In the genomic region with DNA sequence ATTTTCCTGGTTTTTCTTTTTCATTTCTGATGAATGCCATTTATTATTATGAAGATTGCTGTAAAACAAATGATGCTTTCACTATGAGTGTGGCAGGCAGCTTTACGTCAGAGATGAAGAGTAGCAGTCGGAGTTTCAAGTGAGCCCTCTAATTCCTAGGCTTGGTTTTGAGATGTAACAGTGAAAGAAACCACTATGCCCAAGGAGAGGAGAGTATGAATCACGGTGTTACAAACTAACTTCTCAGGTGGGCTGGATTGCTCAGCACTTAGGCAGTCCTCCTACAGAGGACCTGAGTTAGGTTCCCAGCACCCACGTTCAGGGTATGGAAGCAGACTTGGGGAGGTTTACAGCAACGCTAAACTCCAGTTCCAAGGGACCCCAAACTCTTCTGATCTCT, we compare ENCODE assay signal across 16 mouse cellular contexts. TPM values are rescaled to one million over a fixed set of nuclear protein-coding genes. Genes with fewer than 3 reads are reported as not detected.
"Had no signal": no experiment of that assay in that cellular context is flagged by ENCODE, and none has a peak within 500 bp of the region (broad histone marks: within the 10 kb centered on the region; RNA-seq: fewer than 3 reads in every experiment).

No protein-coding gene starts in this region.

- H3K27ac ChIP-seq: neural tube, embryonic 12.5 days; neural tube, embryonic 15.5 days; stomach, embryonic 15.5 days; stomach, postnatal 0 days had no signal

- DNase-seq: retina, postnatal 1 day; right cerebral cortex, adult 18-20 months; right cerebral cortex, postnatal 14 days; right cerebral cortex, postnatal 25 days; right cerebral cortex, postnatal 4 days; spleen, adult 18-20 months; thymus, adult 18-20 months; thymus, adult 2 months; thymus, postnatal 25 days; thymus, postnatal 36 days had no signal

- H3K9me3 ChIP-seq: neural tube, embryonic 12.5 days; neural tube, embryonic 13.5 days; neural tube, embryonic 15.5 days; stomach, embryonic 15.5 days had no signal

- H3K36me3 ChIP-seq: neural tube, embryonic 12.5 days; neural tube, embryonic 13.5 days; neural tube, embryonic 15.5 days; stomach, embryonic 15.5 days had no signal

- H3K4me1 ChIP-seq: stomach, embryonic 15.5 days had no signal

- H3K4me2 ChIP-seq: neural tube, embryonic 12.5 days; neural tube, embryonic 13.5 days; neural tube, embryonic 15.5 days; stomach, embryonic 15.5 days had no signal

- H3K27me3 ChIP-seq: neural tube, embryonic 12.5 days; neural tube, embryonic 13.5 days; neural tube, embryonic 15.5 days; stomach, embryonic 15.5 days had no signal

- H3K9ac ChIP-seq: neural tube, embryonic 12.5 days; neural tube, embryonic 15.5 days; stomach, embryonic 15.5 days had no signal

- H3K4me3 ChIP-seq: neural tube, embryonic 12.5 days; neural tube, embryonic 13.5 days; neural tube, embryonic 15.5 days; stomach, embryonic 15.5 days had no signal

RNA-seq across cellular contexts. Expression of gene Cd2, which starts 52.4 kb away (rescaled TPM):
- polyA plus RNA-seq: neural tube, embryonic 12.5 days; neural tube, embryonic 15.5 days; stomach, embryonic 14.5 days; stomach, postnatal 0 days had no signal
